Mouse (Mus musculus): ENCODE measurements around the gene Mob1a.

The Mob1a gene

GRCm38 (mm10) chr6:83392166-83392780 is 66.5 kb downstream of the Mob1a start:
- DNase-seq, result peak in 1 of 2 experiments; percentile 24
